Mouse (Mus musculus) liver, adult (tissue): ENCODE results near the gene Fbxo39.

Experiments used
- GATA4 ChIP-seq: IDR thresholded peaks from 2 replicates; pipeline ENCODE4 v1.6.1; 2014; ENCODE audit warnings: mild to moderate bottlenecking, low read length; ENCODE audit not compliant: insufficient replicate concordance

Gene Fbxo39

DNA sequence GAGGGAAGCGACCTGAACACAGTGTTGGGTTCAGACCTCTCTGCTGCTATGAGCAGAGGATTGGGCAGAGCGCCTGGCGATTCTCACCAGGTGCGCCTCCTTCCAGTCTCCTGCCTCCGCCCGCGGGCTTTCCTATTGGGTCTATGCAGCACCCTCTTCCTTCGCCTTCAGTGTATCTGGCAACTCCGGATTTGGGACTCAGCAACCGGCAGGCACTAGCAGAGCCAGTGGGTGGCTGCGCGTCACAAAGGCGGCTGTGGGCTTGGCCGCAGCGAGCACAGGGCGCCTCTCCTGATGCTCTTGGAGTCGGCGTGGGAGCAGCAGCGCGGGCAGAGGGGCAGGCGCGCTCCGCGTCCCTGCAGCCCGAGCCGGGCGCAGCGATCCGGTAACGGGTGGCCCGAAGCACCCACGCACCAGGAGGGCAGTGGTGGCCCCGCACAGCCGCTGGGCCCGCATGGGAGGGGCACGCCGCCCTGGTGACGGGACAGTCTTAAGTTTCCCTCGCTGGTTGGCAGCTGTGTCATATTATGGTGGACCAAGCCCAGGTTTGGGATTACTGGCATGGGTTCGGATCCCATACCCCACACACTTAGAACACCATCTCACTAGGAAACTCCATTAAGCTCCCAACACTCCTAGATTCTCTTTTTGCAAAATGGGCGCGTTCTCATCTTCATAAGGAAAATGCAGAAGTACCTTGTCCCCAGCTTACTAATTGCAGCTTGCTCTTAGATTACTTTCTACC lies at the start of gene Fbxo39:
TSS of gene Fbxo39 (plus strand) at position 294 of the 745 bp plus-strand sequence.
- no peak for TF ChIP-seq GATA4

DNA sequence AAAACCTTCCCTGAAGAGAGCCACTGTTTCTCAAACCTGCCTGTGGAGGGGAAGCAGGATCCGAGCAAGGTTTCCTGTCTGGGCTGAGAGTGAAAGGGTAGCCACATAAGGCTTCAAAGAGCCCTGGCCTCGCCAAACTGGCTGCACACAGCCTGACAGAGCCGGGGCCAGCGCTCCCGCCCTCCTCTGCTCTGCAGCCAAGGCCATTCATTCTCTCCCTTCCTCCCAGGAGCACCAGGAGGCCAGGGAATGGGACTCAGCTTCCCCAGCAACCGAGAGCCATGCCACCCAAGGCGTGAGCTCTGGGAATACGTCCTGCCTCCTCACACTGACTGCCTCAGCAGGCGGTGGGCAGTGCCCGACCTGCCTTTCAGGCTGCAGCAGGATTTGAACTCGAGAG lies 48.8 kb upstream of the Fbxo39 start:
- no peak for TF ChIP-seq GATA4

DNA sequence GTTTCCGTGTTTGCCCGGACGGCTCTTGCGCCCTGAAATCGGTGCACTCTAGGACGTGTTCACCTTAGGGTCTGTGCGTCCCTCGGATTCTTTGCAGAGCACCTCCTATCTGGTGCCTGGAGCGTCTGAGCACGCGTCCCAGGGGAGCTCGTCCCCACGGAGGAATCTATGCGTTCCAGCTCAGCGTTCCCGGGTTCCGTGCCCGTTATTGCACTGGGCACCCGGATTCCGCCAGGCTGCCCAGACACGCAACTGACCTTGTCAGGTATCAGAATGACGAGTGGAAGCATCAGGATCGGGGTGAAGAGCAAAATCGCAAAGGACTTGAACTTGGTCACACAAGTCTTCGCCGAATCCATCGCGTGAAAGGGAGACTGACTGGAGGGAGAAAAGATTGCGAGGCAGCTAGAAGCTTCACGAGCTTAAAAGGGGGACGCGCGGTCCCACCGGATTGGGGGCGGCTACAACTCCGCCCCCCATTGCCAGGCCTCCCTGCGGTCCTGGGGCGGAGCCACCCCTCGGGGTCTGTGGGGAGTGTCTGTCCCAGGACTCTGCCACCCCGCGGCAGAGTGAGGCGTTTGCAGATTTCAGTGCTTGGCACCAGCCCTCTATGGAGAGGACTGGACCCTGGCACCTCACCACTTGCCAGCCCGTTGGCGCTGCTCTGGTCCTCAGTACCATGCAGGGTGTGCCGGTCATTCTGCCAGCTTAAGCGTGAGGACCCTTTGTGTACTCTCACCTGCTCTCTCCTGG lies 47.9 kb upstream of the Fbxo39 start:
- no peak for TF ChIP-seq GATA4

- no peak for TF ChIP-seq GATA4
Observed at GRCm38 (mm10) chr11:72266960-72267560, 47.2 kb upstream of the Fbxo39 start, which contains the start of gene Slc13a5. Gene Slc13a5, minus strand, starts transcription at chr11:72267222.

DNA sequence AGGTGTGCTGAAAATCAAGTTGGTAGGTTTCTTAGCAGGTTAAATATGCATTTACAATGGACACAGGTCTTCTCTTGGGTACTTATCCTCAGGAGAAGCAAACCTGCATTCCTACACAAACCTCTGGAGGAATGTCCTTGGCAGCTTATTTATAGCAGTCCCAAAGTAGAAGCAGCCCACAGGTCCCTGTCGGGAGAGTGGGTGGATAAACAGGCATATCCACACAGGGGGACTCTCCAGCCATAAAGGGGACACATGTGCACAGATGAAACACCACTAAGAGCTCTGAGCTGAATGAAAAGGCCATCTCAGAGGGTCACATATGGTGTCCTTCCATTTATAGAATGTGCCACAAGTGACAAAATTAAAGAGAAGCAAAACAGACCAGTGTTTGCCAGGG lies 42.5 kb upstream of the Fbxo39 start:
- TF ChIP-seq GATA4 = no peak

DNA sequence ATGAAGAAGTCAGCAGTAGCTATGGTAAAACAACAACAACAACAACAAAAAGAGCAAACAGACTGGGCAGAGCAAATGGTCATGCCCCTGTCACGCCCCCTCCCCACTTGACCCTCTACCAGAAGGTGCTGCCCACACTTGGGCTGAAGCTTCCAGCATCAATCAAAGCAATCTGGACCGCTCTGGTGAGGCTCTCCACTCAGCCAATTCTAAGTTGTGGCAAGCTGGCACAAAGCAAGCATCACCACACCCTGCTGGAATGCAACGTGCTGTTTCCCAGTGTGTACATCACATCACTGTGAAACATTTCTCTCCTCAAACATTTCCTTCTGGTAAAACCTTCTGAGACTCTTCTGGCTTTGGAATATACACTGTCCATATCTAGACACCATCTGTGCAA lies 40.9 kb upstream of the Fbxo39 start:
- no peak for TF ChIP-seq GATA4

DNA sequence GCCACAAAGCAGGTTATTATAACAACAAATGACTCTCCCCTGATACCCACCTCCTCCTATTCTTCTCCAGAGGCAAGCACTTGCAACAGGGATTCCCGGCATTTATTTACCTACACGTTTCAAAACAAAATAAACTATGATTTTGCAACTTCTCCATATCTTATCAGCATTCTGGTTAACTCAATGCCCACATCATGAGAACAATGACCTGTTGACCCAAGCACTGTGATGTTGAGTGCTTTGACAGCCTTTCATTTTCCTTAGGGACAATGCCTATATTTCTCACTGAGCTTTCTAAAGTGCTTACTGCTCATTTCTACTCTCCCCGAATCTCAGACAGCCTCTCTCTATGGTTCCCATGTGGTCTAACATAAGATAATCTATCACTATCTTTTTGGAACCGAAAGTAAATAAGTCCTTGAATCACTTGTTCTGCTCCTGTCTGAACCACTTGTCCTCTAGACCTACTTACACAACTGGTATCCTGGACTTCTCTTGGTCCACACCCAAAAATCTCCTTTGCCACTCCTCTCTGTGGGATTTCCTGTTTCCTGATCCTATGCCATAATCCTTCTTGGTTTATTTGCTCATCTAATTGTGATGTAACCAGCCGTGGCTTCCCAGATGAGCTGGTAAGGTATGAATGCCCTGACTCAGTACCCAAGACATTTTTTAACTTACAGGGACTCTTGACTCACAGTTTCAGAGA lies 32.9 kb upstream of the Fbxo39 start:
- peak; percentile 52; the same call in 1 of the 2 replicates for TF ChIP-seq GATA4

GRCm38 (mm10) chr11:72281852-72282400 lies 32.3 kb upstream of the Fbxo39 start:
- TF ChIP-seq GATA4 = no peak

- TF ChIP-seq GATA4 = no peak
Observed at GRCm38 (mm10) chr11:72283486-72284224, 30.6 kb upstream of the Fbxo39 start.

- TF ChIP-seq GATA4 = no peak
Observed at GRCm38 (mm10) chr11:72284532-72285182, 29.6 kb upstream of the Fbxo39 start.

DNA sequence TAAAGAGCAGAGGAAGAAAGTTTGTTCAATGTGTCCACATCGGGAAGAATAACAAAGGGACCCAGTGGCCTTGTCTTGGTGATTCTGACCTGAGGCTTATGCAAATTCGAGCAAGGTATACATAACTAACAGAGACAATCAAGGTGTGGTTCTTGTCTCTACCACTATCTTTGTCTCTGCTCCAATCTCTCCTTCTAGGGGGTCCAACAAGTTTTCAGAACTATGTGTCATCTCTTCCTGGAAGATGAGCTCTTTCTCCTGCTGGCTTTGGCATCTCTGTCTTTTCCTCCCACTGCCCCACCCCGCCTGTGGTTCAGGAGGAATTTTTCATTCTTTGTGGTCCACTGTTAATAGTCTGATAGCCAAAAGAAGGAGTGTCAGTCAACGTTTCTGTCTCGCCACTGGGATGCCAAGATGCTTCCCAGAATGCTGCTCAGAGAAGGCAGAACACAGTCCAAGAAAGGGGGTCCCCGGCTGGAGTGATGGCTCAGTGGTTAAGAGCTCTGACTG lies 28.2 kb upstream of the Fbxo39 start:
- TF ChIP-seq GATA4 = no peak

DNA sequence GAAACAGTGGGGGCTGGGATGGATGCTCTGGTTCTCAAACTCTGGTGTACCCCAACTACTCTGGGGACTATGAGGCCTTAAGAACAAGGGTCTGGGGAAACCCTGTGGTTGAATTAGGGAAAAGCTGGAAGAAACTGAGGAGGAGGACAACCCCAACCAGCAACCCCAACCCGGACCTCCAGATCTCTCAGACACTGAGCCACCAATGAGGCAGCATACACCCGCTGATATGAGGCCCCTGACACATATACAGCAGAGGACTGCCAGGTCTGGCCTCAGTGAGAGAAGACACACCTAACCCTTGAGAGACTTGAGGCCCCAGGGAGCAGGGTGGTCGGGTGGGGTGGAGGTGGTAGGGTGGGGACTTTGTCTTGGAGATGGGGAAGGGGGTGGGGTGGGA lies 27.6 kb upstream of the Fbxo39 start:
- no peak for TF ChIP-seq GATA4

DNA sequence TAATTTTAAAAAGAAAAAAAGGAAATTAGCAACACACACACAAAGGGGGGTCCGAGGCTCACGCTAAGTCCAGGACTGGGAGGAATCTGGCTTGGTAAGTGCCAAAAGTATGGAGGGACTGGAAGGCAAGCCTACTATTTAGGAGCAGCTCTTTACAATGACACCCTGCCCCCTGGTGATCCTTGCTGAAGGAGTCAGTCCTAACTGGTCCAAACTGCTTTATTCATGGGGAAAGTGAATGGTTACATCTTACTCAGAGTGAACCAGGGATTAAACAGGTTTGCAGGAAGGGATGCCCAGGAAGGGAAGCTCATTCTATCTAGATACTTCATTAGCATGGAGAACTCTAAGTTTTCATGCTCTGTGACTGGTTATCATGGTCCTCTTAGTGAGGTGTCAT lies 27.1 kb upstream of the Fbxo39 start:
- no peak for TF ChIP-seq GATA4

DNA sequence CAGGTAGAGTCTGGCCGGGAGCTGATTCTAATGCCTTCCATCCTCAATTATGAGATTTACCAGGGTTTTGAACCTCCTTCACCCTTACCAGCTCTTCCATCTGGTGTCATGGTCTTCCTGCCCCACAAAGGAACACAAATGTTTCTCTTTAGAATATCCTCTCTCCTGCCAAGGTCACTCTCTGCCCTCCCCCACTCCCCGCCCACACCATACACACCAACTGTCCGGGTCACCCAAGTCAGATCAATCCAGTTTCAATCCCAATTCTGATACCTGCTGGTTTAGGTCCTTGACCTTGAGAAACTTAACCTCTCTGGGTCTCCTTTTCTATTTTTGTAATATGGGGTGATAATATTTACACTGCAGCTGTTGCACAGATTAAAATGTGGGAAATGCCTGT lies 26.7 kb upstream of the Fbxo39 start:
- no peak for TF ChIP-seq GATA4
